Mouse (Mus musculus): ENCODE measurements around the gene 1110002E22Rik. TPM values are rescaled to one million over a fixed set of nuclear protein-coding genes. Genes with fewer than 3 reads are reported as not detected.

1110002E22Rik gene
- polyA plus RNA-seq, 1 experiment from 2014 or later: 0.21 TPM

DNA sequence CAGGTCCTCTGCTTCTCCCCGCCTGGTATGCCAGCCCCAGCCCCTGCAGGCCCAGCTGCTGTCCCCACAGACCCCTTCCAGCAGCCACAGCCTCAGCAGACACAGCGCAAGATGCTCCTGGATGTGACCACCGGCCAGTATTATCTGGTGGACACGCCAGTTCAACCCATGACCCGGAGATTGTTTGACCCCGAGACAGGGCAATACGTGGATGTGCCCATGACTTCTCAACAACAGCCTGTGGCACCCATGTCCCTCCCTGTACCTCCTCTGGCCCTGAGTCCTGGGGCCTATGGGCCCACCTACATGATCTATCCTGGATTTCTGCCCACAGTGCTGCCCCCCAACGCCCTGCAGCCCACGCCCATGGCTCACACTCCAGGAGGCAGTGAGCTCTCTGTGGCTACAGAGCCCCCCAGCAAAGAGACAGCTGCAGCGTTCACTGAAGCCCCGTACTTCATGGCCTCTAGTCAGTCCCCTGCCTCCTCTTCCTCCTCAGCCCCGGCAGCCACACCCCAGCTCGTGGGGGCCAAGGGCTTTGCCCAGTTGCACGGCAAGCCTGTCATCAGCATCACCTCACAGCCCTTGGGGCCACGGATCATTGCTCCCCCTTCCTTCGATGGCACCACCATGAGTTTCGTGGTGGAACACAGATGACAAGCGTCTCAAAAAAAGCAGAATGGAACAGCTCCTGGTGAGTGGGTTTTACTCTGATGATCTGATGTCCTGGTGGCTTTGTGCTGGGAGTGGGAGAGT lies 5.1 kb downstream of the 1110002E22Rik start:
- H3K4me2 ChIP-seq (ENCODE audit: low read depth): no peak overlapping the region
- DNase-seq (ENCODE audit: low spot score): no peak
- no peak overlapping the region for H3K4me3 ChIP-seq (ENCODE audit: low read depth, low read length)
- H3K9me3 ChIP-seq (ENCODE audit: control insufficient read depth, low read length): no peaks in the 10 kb centered on the region
- 77% methylated on average over 18 of the region's 18 CpGs for WGBS
- H3K36me3 ChIP-seq (ENCODE audit: control insufficient read depth, insufficient read depth, low read length): no peaks in the 10 kb centered on the region
- H3K9ac ChIP-seq (ENCODE audit: low read length): no peak overlapping the region
- no peak for ATAC-seq (ENCODE audit: insufficient read depth, low FRiP score, low TSS enrichment)
- no peaks in the 10 kb centered on the region for H3K27me3 ChIP-seq (ENCODE audit: control insufficient read depth, insufficient read depth, low read length)
- H3K4me1 ChIP-seq (ENCODE audit: control insufficient read depth, insufficient read depth, low read length): no peaks in the 10 kb centered on the region
- no peak overlapping the region for H3K27ac ChIP-seq (ENCODE audit: low read depth, low read length)

DNA sequence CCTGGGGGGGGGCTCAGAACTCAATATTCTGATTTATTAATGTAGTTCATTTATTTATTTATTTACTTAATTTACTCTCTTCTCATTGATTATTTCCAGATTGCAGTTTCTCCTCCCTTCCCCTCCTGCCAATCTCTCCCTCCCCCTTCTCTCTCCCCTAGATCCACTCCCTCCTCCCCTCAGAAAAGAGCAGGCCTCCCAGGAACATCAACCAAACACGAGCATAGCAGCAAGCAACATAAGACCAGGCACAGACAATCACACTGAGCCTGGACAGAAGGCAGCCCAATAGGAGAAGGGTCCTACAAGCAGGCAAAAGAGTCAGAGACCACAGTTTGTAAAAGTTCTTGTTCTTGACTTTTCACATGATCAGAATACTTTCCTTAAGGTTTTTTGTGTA lies 6.2 kb downstream of the 1110002E22Rik start:
- Histone ChIP-seq H3K4me1 (ENCODE audit: control insufficient read depth, insufficient read depth, low read length) (no peaks in the 10 kb centered on the region), H3K4me2 (ENCODE audit: low read depth) (no peak overlapping the region), H3K9me3 (ENCODE audit: control insufficient read depth, low read length) (no peaks in the 10 kb centered on the region), H3K27me3 (ENCODE audit: control insufficient read depth, insufficient read depth, low read length) (no peaks in the 10 kb centered on the region), H3K4me3 (ENCODE audit: low read depth, low read length) (no peak overlapping the region), H3K36me3 (ENCODE audit: control insufficient read depth, insufficient read depth, low read length) (no peaks in the 10 kb centered on the region), H3K9ac (ENCODE audit: low read length) (no peak overlapping the region), H3K27ac (ENCODE audit: low read depth, low read length) (no peak overlapping the region)
- ATAC-seq (ENCODE audit: insufficient read depth, low FRiP score, low TSS enrichment) (no peak), DNase-seq (ENCODE audit: low spot score) (no peak)
- 0% methylated on average over 1 of the region's 1 CpGs for WGBS

DNA sequence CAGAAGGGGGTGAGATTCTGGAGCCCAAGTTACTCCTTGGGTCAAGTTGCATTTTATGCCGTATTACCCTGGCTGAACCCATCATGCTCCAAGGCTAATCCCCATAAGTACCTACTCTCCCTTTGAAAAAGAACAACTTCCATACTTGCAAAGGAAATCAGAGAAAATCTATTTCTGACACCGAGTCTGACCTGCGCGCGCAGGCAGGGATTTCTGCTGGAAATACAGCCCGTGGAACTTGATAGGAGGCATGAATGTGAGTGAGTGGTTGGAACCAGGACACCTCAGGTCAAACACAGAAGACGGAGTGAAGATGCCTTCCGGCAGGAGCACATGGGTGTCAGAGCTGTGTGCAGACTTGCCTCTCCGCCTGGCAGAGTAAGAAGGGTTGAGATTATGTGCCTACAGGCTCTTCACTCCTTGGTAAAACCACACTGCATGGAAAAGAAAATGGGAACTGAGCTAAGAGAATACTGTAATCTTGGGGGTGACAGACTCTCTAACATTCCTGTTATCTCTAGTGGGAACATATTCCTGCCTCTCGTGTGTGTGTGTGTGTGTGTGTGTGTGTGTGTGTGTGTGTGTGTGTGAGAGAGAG lies 6.7 kb downstream of the 1110002E22Rik start:
- Histone ChIP-seq H3K4me2 (ENCODE audit: low read depth) (no peak overlapping the region), H3K27me3 (ENCODE audit: control insufficient read depth, insufficient read depth, low read length) (no peaks in the 10 kb centered on the region), H3K9me3 (ENCODE audit: control insufficient read depth, low read length) (no peaks in the 10 kb centered on the region)

DNA sequence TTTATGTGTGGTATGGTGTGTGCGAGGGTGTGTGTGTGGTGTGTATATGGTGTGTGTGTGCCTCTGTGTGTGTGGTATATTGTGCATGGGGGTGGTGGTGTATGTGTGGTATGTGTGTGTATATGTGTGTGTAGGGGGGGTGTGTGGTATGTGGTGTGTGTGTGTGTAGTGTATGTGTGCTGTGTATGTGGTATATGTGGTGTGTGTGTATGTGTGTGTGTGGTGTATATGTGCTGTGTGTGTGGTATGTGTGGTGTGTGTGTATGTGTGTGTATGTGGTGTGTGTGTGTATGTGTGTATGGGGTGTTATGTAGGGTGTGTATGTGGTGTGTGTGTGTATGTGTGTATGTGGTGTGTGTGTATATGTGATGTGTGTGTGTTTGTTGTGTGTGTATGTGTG lies 9.4 kb downstream of the 1110002E22Rik start:
- no peaks in the 10 kb centered on the region for H3K4me1 ChIP-seq (ENCODE audit: control insufficient read depth, insufficient read depth, low read length)
- WGBS: 95% methylated on average over 1 of the region's 1 CpGs

More for the DNA sequence above, 6.7 kb downstream of the 1110002E22Rik start:
- no peak overlapping the region for H3K9ac ChIP-seq (ENCODE audit: low read length)
- H3K4me1 ChIP-seq (ENCODE audit: control insufficient read depth, insufficient read depth, low read length): no peaks in the 10 kb centered on the region
- no peak for DNase-seq (ENCODE audit: low spot score)
- ATAC-seq (ENCODE audit: insufficient read depth, low FRiP score, low TSS enrichment): no peak
- 87% methylated on average over 10 of the region's 10 CpGs for WGBS
- H3K36me3 ChIP-seq (ENCODE audit: control insufficient read depth, insufficient read depth, low read length): no peaks in the 10 kb centered on the region
- H3K27ac ChIP-seq (ENCODE audit: low read depth, low read length): no peak overlapping the region
- H3K4me3 ChIP-seq (ENCODE audit: low read depth, low read length): no peak overlapping the region

DNA sequence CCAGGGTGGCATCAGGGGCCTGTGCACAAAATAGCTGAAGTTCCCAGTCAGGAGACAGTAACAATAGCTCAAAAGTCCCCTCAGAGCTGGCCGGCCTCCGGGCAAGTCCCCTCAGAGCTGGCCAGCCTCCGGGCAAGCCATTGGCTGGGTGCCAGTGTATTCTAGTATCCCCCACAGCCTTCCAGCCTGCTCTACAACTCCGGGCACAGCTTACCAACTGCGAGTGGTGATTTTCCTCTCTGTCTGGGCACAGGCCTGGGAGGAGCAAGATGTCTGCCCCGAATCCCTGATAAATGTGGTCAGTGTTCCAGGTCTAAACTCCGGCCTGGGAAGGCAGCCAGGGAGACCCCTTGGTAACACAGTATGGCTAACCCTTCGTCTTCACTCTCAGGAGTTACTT lies 10.4 kb downstream of the 1110002E22Rik start:
- Histone ChIP-seq H3K27ac (ENCODE audit: low read depth, low read length) (no peak overlapping the region), H3K4me2 (ENCODE audit: low read depth) (no peak overlapping the region), H3K27me3 (ENCODE audit: control insufficient read depth, insufficient read depth, low read length) (no peaks in the 10 kb centered on the region), H3K4me3 (ENCODE audit: low read depth, low read length) (no peak overlapping the region), H3K9ac (ENCODE audit: low read length) (no peak overlapping the region), H3K36me3 (ENCODE audit: control insufficient read depth, insufficient read depth, low read length) (no peaks in the 10 kb centered on the region), H3K4me1 (ENCODE audit: control insufficient read depth, insufficient read depth, low read length) (no peaks in the 10 kb centered on the region), H3K9me3 (ENCODE audit: control insufficient read depth, low read length) (no peaks in the 10 kb centered on the region)
- no peak for DNase-seq (ENCODE audit: low spot score)
- WGBS: 86% methylated on average over 8 of the region's 8 CpGs
- ATAC-seq (ENCODE audit: insufficient read depth, low FRiP score, low TSS enrichment): no peak; the same call in 1 of the 2 replicates

More for the DNA sequence above, 9.4 kb downstream of the 1110002E22Rik start:
- H3K27ac ChIP-seq (ENCODE audit: low read depth, low read length): no peak overlapping the region
- H3K27me3 ChIP-seq (ENCODE audit: control insufficient read depth, insufficient read depth, low read length): no peaks in the 10 kb centered on the region
- DNase-seq (ENCODE audit: low spot score): no peak
- H3K4me3 ChIP-seq (ENCODE audit: low read depth, low read length): no peak overlapping the region
- no peak for ATAC-seq (ENCODE audit: insufficient read depth, low FRiP score, low TSS enrichment)
- H3K36me3 ChIP-seq (ENCODE audit: control insufficient read depth, insufficient read depth, low read length): no peaks in the 10 kb centered on the region
- H3K4me2 ChIP-seq (ENCODE audit: low read depth): no peak overlapping the region
- H3K9me3 ChIP-seq (ENCODE audit: control insufficient read depth, low read length): no peaks in the 10 kb centered on the region
- no peak overlapping the region for H3K9ac ChIP-seq (ENCODE audit: low read length)

DNA sequence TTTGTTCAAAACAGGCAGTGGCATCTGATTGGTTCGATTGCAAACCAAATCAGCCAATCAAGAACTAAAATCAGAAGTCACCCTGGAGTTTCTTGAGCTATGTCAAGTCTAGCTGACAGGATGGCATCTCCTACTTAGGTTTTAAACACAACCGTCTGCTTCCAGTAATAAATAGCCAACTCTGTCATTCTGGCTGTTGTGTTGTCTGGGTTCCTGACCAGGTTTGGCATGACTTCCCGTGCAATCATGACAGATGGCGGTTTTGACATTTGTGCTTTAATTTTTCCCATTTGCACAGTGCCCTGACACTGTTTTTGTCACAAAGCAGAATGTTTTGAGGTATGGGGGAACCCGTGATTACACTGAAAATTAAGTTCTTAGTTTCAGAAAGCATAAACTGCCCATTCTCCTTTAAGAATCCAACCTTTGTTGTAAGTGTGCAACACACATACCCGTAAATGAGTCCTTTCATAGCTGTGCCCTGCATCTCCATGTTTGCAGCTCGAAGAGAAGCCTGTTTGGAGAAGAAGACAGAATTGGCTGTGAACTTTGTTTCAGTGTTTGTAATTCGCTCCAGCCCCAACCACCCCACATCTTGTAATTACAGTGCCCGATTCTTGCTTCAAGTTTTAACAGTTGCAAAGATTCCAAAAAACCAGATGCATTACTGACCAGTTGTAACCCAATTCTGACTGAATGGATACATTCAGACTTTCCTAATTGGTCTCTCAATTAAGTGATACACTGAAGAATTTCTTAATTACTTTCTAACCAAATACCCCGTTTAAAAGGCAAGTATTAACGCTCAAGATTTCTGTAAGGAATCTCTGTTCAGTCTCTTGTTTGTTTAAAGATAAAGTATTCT lies 12.9 kb downstream of the 1110002E22Rik start:
- no peak for DNase-seq (ENCODE audit: low spot score)
- no peaks in the 10 kb centered on the region for H3K4me1 ChIP-seq (ENCODE audit: control insufficient read depth, insufficient read depth, low read length)
- no peak overlapping the region for H3K4me3 ChIP-seq (ENCODE audit: low read depth, low read length)
- H3K4me2 ChIP-seq (ENCODE audit: low read depth): no peak overlapping the region
- no peaks in the 10 kb centered on the region for H3K27me3 ChIP-seq (ENCODE audit: control insufficient read depth, insufficient read depth, low read length)
- H3K27ac ChIP-seq (ENCODE audit: low read depth, low read length): no peak overlapping the region
- ATAC-seq (ENCODE audit: insufficient read depth, low FRiP score, low TSS enrichment): no peak
- WGBS: 87% methylated on average over 11 of the region's 11 CpGs
- no peaks in the 10 kb centered on the region for H3K9me3 ChIP-seq (ENCODE audit: control insufficient read depth, low read length)
- H3K36me3 ChIP-seq (ENCODE audit: control insufficient read depth, insufficient read depth, low read length): no peaks in the 10 kb centered on the region
- H3K9ac ChIP-seq (ENCODE audit: low read length): no peak overlapping the region

DNA sequence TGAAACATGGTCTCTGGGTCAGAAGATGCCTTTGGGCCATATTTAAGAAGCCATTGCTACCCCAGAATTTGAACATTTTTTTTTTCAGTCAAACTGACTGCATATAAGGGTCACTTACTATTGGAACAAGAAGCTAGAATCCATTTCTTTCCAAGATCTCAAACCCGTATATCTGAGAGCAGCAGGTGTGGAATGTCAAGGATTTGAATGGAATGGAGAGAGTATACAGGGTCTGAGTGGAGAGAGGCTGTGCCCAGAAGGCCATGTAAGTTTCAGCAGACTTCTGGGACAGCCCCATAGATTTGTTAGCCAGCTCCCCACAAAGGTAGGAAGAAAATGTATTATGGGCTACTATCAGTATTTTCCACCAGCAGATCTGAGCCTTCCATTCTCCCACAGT lies 13.8 kb downstream of the 1110002E22Rik start:
- 85% methylated on average over 1 of the region's 1 CpGs for WGBS
- Histone ChIP-seq H3K4me1 (ENCODE audit: control insufficient read depth, insufficient read depth, low read length) (no peaks in the 10 kb centered on the region), H3K27ac (ENCODE audit: low read depth, low read length) (no peak overlapping the region), H3K9me3 (ENCODE audit: control insufficient read depth, low read length) (no peaks in the 10 kb centered on the region), H3K36me3 (ENCODE audit: control insufficient read depth, insufficient read depth, low read length) (no peaks in the 10 kb centered on the region), H3K9ac (ENCODE audit: low read length) (no peak overlapping the region), H3K27me3 (ENCODE audit: control insufficient read depth, insufficient read depth, low read length) (no peaks in the 10 kb centered on the region), H3K4me2 (ENCODE audit: low read depth) (no peak overlapping the region), H3K4me3 (ENCODE audit: low read depth, low read length) (no peak overlapping the region)
- ATAC-seq (ENCODE audit: insufficient read depth, low FRiP score, low TSS enrichment) (no peak), DNase-seq (ENCODE audit: low spot score) (no peak)

DNA sequence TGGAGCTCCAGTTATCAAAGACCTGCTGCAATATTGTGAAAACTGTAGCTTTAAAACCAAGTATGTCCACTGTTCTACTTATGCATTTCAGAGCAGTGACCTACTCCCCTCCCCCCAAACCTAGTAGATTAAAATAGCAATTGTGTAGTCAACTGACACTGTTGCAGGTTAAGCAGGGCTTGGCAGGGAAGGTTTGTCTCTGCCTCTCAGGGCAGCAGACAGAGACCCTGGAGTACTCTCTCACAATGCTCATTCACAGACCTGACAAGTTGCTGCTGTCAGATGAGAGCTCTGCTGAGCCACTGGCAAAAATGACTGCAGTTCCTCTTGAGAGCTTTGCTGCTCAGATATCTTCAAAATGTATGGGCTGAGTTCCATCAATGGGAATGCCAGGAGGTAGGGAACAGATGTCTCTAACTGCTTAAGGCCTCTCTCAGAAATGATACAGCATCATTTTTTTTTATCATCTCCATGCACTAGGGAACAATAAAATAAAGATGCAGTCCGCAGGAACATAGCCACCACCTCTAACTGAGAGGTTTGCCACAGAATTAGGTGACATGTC lies 18.3 kb downstream of the 1110002E22Rik start:
- DNase-seq (ENCODE audit: low spot score) (no peak), ATAC-seq (ENCODE audit: insufficient read depth, low FRiP score, low TSS enrichment) (no peak)
- Histone ChIP-seq H3K4me2 (ENCODE audit: low read depth) (no peak overlapping the region), H3K4me3 (ENCODE audit: low read depth, low read length) (no peak overlapping the region), H3K9me3 (ENCODE audit: control insufficient read depth, low read length) (no peaks in the 10 kb centered on the region), H3K36me3 (ENCODE audit: control insufficient read depth, insufficient read depth, low read length) (no peaks in the 10 kb centered on the region), H3K4me1 (ENCODE audit: control insufficient read depth, insufficient read depth, low read length) (no peaks in the 10 kb centered on the region), H3K9ac (ENCODE audit: low read length) (no peak overlapping the region), H3K27ac (ENCODE audit: low read depth, low read length) (no peak overlapping the region), H3K27me3 (ENCODE audit: control insufficient read depth, insufficient read depth, low read length) (no peaks in the 10 kb centered on the region)
- WGBS: 84% methylated on average over 1 of the region's 1 CpGs

Data from neural tube, embryonic 11.5 days (tissue).